Mouse (Mus musculus): ENCODE measurements around the gene Hcn2. TPM values are rescaled to one million over a fixed set of nuclear protein-coding genes. Genes with fewer than 3 reads are reported as not detected.
A peak's percentile ranks its signal among the peaks of the same experiment; 100 is the strongest.

Hcn2 gene
- total RNA-seq, 2 experiments from 2014 or later: 22.6 to 27.6 TPM

DNA sequence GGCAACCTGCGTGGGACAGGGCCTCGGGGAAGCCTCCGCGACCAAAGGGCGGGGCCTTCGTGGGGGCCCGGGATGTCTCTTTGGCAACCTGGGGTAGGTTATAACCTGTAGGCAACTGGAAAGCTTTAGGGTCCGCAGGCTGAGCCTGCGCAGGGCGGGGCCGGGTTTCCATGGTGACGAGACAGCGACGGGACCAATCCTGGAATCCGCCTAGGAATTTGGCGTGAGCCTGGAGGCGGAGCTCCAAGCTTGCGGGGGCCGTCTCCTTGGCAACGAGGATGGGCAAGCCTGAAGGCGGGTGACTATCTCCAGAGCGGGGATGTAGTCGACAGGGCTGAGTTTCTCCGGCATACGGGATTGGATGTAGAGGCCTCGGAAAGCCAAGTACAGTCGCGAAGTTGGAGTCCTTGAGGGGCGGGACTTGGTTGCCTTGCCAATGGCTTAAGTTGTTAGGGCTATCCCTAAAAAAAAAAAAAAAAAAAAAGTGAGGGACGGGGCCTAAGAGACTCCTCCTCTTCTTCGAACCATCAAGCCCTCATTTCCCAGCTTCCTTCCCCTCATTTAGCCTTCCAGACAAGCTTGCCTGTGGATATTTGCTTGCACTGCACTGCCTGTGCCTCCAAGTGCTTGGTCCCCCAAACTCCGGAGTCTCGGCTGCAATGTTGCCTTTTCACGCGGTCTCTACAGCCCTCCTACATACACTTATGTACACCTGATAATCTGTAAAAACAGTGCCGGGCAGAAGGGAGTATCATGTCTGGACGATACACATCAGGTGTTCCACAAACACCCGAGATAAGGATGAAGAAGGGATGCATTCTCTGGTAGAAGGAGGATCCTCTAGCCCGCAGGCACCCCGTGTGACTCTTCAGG, 51.2 kb downstream of the Hcn2 start:
- intact Hi-C loops (cut with DNase I): loop anchor here (1.0 to 2.0 kb wide), 2 partner anchors 21 to 45 kb away; no protein-coding TSS in a partner anchor
- DNase-seq: peak; percentile 94

DNA sequence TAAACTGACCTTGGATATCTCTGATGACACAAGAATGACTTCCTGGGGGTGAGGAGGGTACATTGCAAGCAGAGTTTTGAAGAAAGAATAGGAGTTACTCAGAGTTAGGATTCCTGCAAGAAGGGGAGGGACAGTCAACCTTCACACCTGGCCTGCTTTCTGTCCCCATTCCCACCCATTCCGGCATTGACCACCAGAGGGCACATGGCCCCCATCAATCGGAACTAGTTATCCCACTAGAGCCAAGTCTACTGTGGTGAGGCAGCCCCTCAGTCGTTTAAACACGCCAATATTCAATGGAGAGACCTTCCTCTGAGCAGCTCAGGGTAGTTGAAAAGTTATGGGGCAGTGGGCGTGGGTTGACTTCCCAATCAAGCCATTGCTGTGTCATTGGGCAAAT, 52.0 kb downstream of the Hcn2 start:
- peak; percentile 79 to 84 for DNase-seq
- intact Hi-C loops (cut with DNase I): loop anchor here (1.0 to 2.0 kb wide), 2 partner anchors 20 to 44 kb away; no protein-coding TSS in a partner anchor

DNA sequence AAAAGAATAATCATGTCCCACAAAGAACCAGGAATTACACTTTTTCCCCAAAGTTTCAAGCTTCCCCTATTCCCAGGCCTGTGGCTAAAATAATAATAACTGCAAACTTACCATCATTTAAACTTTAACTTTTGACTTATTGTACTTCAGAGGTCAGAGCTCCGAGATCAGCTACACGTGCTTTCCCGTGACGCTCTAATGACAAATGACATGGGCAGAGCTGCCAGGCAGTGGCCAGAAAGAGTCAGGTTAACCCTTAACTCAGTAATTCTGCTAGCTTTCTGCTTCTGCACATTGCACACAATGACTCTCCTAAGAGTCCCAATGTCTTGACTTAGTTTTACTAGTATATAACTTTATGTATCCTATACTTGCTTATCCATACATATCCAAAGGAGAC, 52.9 kb downstream of the Hcn2 start:
- DNase-seq: no peak
- intact Hi-C loops (cut with DNase I): loop anchor here (2.0 kb wide), 1 partner anchor 43 kb away; no protein-coding TSS in a partner anchor

DNA sequence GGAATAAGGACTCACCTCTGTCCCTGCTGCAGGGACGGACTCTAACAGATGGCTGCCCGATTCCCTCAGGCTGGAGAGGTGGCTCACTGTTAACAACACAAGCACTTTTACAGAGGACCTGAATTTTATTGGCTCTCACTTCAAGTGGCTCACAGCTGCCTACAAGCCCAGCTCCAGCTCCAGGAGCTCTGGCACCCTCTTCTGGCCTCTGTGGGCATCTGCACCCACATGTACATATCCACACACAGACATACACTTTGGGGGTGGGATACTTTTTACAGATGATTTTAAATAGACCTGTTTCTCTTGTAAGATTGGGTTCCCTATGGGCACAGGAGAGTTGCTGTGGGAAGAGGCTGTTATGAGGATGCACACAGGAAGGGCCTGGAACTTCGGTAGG, 55.9 kb downstream of the Hcn2 start:
- no peak for DNase-seq
- intact Hi-C loops (cut with DNase I): no loop called here

DNA sequence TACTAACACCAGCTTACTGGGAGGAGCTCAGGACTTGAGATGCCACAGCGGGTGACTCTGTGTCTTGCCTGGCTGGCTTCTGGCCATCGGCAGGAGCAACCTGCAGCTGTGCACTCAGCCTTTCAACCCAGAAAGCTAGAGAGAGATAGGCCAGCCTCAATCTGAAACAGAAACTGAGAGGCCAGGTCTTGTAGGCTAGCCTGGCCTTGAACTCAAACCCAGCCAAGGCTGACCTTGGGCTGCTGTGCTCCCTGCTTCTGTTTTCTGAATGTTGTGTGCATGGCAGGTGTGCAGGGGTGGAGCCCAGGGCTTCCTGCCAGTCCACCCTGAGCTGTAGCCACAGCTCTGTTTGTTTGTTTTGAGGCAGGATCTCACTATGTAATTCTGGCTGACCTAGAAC, 56.8 kb downstream of the Hcn2 start:
- no peak for DNase-seq
- intact Hi-C loops (cut with DNase I): no loop called here

DNA sequence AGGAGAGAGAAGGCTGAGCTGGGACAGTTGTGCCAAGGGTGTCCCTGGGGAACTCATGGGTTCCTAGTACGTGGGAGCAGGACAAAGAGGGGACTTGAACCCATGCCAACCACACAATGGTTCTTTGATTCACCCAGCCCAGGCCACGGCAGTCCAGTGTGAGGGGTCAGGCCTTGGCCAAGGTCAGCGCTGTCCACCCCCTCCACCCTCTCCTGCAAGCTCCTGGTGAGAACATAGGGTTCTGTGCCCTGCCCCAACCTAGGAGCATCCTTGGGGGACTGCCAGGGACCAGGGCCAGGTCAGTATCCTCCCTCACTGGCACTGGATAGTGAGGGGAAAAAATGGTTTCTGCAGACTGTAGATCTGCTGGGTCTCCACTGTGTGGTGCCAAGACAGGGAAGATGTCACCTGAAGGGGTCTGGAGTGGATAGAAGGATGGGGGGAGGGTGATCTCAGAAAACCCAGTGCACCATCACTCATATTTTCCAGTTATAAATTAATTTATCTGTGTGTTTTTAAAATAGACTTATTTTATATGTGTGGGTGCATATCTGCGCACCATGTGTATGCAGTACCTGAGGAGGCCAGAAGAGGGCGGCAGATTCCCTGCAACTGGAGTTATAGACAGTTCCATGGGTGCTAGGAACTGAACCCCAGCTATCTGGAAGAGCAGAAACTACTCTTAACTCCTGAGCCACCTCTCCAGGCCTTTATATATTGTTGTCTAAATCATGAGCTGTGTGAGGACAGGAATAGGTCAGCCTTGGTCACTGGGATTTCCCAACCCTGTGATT, 58.2 kb downstream of the Hcn2 start:
- no peak for DNase-seq
- intact Hi-C loops (cut with DNase I): no loop called here

DNA sequence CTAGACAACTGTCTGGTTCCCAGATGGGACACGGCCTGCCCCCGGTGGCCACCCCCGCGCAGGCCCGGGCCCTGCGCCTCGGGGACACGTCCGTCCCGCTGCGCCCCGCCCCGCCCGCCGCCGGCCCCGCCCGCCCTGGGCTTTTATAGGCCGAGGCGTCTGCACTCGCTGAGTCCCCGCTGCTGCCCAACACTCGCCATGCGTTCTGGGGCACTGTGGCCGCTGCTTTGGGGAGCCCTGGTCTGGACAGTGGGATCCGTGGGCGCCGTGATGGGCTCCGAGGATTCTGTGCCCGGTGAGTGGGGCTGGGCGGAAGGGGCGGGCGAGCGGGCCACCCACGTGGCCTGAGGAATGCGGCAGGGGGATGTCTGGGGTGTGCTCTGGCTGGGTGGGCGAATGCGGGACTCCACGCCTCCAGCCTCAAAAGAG, 60.7 kb downstream of the Hcn2 start, which contains the start of gene Fstl3:
Fstl3 (plus strand) TSS at position 170 of the 429 bp plus-strand sequence.
- intact Hi-C loops (cut with DNase I): no loop called here
- peak; percentile 43 to 57 for DNase-seq

DNA sequence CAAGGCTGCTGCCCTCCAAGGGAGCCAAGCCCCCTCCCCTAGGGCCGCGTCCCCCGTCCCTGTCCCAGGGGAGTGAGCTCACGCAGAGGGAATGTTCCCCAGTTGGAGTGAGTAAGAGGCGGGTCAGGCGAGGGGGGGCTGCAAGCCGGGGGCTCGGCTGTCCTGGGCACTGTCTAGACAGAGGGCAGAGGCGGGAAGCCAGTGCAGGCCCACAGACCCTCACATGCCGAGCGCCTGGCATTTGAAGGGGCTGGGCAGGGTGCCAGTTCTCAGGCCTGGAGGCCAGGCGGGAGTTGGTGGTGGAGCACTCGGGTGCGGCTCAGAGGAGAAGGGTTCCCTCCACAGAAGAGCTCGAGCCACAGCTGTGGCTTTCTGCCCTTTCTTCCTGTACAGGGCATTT, 61.6 kb downstream of the Hcn2 start:
- peak; percentile 71 to 72 for DNase-seq
- intact Hi-C loops (cut with DNase I): no loop called here

DNA sequence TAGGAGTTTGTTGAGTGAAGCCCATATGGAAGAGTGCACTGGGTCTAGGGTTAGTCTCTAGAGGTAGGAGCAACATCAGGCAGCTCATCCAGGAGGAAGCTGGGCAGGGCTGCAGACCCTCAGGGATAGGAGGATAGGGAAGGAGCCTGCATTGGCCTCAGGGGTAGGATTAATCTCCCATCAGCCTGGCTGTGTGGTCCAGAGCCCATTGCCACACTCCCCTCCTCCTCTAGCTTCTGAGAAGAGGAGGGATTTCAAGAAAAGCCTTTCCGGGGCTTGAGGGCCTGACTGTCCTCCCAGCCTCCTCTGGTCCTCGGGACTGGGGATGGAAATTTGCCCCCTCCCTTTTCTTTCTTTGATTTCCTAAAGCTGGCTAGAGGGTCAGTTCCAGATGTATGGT, 62.8 kb downstream of the Hcn2 start:
- intact Hi-C loops (cut with DNase I): no loop called here
- DNase-seq: no peak

DNA sequence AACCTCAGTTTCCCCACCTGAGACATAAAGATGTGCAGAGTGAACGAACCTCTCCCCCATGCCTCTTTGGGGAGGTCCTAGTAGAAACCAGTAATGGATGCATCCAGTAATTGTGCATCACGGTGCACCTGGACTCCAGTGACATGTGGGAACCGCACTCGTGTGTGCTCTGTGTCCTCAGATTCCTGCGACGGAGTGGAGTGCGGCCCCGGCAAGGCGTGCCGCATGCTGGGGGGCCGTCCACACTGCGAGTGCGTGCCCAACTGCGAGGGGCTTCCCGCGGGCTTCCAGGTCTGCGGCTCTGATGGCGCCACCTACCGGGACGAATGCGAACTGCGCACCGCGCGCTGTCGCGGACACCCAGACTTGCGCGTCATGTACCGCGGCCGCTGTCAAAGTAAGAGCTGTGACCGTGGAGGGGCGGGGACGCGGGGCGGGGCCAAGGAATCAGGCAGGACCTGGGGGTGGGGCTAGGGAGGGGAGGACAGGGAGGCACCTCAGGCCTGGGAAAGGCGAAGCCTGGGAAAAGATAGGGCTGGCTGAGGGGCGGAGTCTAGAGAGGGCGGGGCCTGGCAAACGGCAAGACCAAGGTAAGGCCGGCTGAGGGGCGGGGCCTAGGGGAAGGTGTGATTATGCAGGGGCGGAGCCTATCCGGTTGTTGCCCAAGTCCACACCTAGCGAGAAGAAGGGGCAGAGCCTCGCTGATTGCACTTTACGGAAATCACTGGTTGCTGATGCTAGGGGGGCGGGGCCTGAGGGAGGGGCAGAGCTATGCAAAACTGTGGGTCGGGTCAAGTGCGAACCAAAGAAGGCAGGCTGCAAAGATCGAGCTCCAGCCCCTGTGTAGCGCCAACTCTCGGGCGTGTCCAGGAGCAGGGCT, 63.6 kb downstream of the Hcn2 start:
- DNase-seq: peak; percentile 93 to 94
- intact Hi-C loops (cut with DNase I): loop anchor here (5.0 to 10.0 kb wide), 2 partner anchors 37 to 185 kb away; no protein-coding TSS in a partner anchor

DNA sequence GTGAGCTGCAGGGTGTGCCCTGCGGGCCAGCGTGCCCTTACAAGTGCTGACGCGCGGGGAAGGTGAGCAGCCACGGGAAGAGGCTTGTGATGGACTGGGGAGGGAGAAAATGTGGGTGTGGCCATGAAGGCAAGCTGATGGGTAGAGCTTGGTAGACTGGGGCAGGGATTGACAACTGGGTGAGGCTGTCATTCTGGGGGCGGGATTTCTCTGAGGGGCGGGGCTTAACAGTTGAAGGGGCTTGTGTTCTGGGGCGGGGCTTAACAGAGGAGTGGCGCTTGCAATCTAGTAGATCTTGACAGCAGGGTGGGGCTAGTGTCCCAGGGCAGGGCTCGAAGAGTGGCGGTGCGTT, 64.2 kb downstream of the Hcn2 start:
- no peak for DNase-seq
- intact Hi-C loops (cut with DNase I): loop anchor here (5.0 to 10.0 kb wide), 2 partner anchors 37 to 186 kb away; no protein-coding TSS in a partner anchor

DNA sequence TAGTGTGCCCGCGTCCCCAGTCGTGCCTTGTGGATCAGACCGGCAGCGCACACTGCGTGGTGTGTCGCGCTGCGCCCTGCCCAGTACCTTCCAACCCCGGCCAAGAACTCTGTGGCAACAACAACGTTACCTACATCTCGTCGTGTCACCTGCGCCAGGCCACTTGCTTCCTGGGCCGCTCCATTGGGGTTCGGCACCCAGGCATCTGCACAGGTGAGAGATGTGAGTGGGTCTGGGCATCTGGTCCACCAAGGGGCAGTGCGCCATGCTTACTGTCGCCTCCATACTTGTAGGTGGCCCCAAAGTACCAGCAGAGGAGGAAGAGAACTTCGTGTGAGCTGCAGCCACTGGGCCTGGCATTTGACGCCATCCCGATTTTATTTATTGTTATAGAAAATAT, 64.7 kb downstream of the Hcn2 start:
- no peak for DNase-seq
- intact Hi-C loops (cut with DNase I): loop anchor here (5.0 to 10.0 kb wide), 2 partner anchors 36 to 186 kb away; no protein-coding TSS in a partner anchor

DNA sequence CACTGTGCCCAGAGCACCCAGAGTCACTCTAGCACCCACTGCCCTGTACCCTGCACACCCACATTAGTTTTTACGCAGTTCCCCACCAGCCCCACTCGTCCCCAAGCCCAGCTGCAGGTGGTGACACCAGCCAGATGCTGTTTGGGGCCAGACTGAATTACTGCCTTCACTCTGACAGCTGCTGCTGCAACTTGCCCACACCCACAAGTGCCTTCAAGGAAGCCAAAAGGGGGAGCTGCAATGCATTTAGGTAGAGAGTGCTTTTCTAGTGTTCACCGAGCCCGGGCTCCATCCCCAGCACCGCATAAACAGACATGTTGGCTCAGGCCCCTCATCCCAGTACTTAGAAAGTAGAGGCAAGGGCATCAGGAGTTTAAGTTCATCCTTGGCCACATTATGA, 65.5 kb downstream of the Hcn2 start:
- DNase-seq: no peak
- intact Hi-C loops (cut with DNase I): loop anchor here (5.0 to 10.0 kb wide), 2 partner anchors 35 to 187 kb away; no protein-coding TSS in a partner anchor

DNA sequence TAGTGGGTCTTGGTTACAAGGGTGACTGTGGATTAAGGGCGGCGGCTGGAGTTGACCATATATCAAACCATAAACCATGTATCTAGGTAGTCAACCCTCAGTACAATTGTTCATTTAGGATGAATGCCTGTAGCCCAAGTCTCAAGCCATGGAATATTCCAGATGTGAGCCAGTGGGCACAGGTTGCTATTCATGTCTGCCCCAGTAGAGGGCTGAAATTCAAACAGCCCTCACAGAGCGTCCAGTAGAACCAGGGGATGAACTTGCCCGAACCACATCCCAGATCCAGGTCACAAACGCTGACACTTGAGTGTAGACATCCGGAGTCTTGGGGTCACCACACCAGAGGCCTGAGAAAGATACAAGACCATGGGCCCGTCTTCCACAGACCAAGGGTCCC, 66.6 kb downstream of the Hcn2 start:
- DNase-seq: peak in 1 of 2 experiments; percentile 39
- intact Hi-C loops (cut with DNase I): loop anchor here (5.0 to 10.0 kb wide), 2 partner anchors 34 to 188 kb away; no protein-coding TSS in a partner anchor

DNA sequence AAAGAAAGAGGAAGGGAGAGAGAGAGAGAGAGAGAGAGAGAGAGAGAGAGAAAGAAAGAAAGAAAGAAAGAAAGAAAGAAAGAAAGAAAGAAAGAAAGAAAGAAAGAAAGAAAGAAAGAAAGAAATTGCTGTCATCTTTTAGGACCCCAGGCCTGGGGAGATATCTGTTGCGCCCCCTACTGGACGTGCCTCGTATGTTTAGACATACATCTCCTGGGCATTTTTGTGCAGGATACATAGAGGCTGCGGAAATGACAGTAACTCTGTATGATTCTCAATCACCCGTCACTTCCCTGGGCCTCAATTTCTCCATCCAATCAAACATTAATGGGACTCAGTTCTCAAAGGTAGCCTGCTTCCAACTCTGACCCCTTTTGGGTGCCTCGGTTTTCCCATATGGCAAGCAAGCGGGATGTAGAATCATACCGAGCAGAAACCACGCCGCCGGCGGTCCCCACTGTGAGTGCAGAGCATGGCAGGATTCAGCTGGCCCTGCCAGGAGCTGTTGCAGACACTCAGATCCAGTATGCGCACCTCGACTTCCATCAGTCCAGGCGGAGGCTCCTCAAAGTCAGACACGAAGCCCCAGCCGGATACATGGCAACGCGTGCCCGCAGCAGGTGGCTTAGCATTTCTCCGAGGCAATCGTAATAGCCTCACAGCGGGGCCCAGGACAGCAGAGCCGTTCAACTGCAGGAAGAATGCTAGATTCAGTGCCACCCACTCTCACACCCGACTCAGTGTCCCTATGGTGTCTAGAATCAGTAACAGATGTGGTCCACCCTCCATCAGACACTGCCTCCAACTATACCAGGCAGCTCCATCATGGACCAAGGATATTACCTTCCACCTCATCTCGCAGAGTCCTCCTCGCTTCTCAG, 67.7 kb downstream of the Hcn2 start:
- peak in 1 of 2 experiments; percentile 44 for DNase-seq
- intact Hi-C loops (cut with DNase I): loop anchor here (5.0 to 10.0 kb wide), 2 partner anchors 33 to 189 kb away; no protein-coding TSS in a partner anchor
